11 mouse cellular contexts compared by ENCODE assay signal in genomic region chr1:85757531-85758230, GRCm38 (mm10). TPM values are rescaled to one million over a fixed set of nuclear protein-coding genes. Genes with fewer than 3 reads are reported as not detected.
DNase-seq lines count a peak whose midpoint lies in the region; ATAC-seq lines count a peak whose summit lies in the region.
"Had no signal": no experiment of that assay in that cellular context is flagged by ENCODE, and none has a peak within 500 bp of the region (broad histone marks: within the 10 kb centered on the region; RNA-seq: fewer than 3 reads in every experiment).

No protein-coding gene starts in this region.

- H3K4me1 ChIP-seq in embryonic facial prominence, embryonic 13.5 days, result no peaks in the 10 kb centered on the region
- H3K4me1 ChIP-seq in embryonic facial prominence, embryonic 10.5 days, result peaks cover 8% of the 10 kb centered on the region
- peaks cover 11% of the 10 kb centered on the region for H3K4me1 ChIP-seq in heart, embryonic 13.5 days
- peaks cover 11% of the 10 kb centered on the region for H3K4me1 ChIP-seq in midbrain, embryonic 12.5 days
- peaks cover 10% of the 10 kb centered on the region for H3K4me1 ChIP-seq in midbrain, embryonic 10.5 days
- H3K4me1 ChIP-seq: lung, embryonic 15.5 days had no signal

- peak overlapping the region; percentile 26; the same call in 1 of the 2 replicates for H3K4me2 ChIP-seq in embryonic facial prominence, embryonic 13.5 days
- peak overlapping the region; percentile 45 for H3K4me2 ChIP-seq in heart, embryonic 13.5 days
- 0 out of 2 replicates have a peak overlapping the region, but pooled peaks have one; percentile 14 for H3K4me2 ChIP-seq in midbrain, embryonic 12.5 days (replicated peaks)
- H3K4me2 ChIP-seq: lung, embryonic 15.5 days had no signal

- H3K36me3 ChIP-seq in embryonic facial prominence, embryonic 13.5 days, result no peaks in the 10 kb centered on the region
- no peaks in the 10 kb centered on the region for H3K36me3 ChIP-seq in embryonic facial prominence, embryonic 10.5 days (replicated peaks)
- no peaks in the 10 kb centered on the region for H3K36me3 ChIP-seq in heart, embryonic 13.5 days
- H3K36me3 ChIP-seq in midbrain, embryonic 12.5 days, result no peaks in the 10 kb centered on the region
- H3K36me3 ChIP-seq in midbrain, embryonic 10.5 days, result no peaks in the 10 kb centered on the region
- H3K36me3 ChIP-seq: lung, embryonic 15.5 days had no signal

- H3K27me3 ChIP-seq in embryonic facial prominence, embryonic 13.5 days, result no peaks in the 10 kb centered on the region
- H3K27me3 ChIP-seq in embryonic facial prominence, embryonic 10.5 days (replicated peaks; ENCODE audit: low read depth, poor library complexity, severe bottlenecking), result no peaks in the 10 kb centered on the region
- H3K27me3 ChIP-seq in heart, embryonic 13.5 days (replicated peaks), result no peaks in the 10 kb centered on the region
- H3K27me3 ChIP-seq in midbrain, embryonic 12.5 days, result no peaks in the 10 kb centered on the region; the same call in 1 of the 2 replicates
- H3K27me3 ChIP-seq in midbrain, embryonic 10.5 days (ENCODE audit: low read depth, poor library complexity, severe bottlenecking), result no peaks in the 10 kb centered on the region
- H3K27me3 ChIP-seq: lung, embryonic 15.5 days had no signal

- DNase-seq in embryonic facial prominence, embryonic 10.5 days (ENCODE audit: low spot score), result no peak
- no peak for DNase-seq in heart, postnatal 4 days
- DNase-seq in midbrain, embryonic 10.5 days (ENCODE audit: low spot score), result no peak
- DNase-seq in urinary bladder, postnatal 4 days (ENCODE audit: low spot score in 2 of 2), result no peak
- no peak for DNase-seq in cerebellum, postnatal 4 days (ENCODE audit: low spot score in 2 of 2)
- DNase-seq: cerebellum, adult 2 months had no signal

- H3K9me3 ChIP-seq in embryonic facial prominence, embryonic 13.5 days, result no peaks in the 10 kb centered on the region
- H3K9me3 ChIP-seq in embryonic facial prominence, embryonic 10.5 days, result no peaks in the 10 kb centered on the region
- H3K9me3 ChIP-seq in heart, embryonic 13.5 days, result no peaks in the 10 kb centered on the region
- no peaks in the 10 kb centered on the region for H3K9me3 ChIP-seq in midbrain, embryonic 12.5 days
- no peaks in the 10 kb centered on the region for H3K9me3 ChIP-seq in midbrain, embryonic 10.5 days (replicated peaks)
- H3K9me3 ChIP-seq: lung, embryonic 15.5 days had no signal

- no peak overlapping the region for H3K9ac ChIP-seq in embryonic facial prominence, embryonic 13.5 days
- H3K9ac ChIP-seq in heart, embryonic 13.5 days, result 0 out of 2 replicates have a peak overlapping the region, but pooled peaks have one; percentile 34
- H3K9ac ChIP-seq in midbrain, embryonic 12.5 days (replicated peaks), result no peak overlapping the region
- H3K9ac ChIP-seq: lung, embryonic 15.5 days had no signal

- no peak overlapping the region; the same call in 1 of the 2 replicates for H3K27ac ChIP-seq in embryonic facial prominence, embryonic 13.5 days
- no peak overlapping the region for H3K27ac ChIP-seq in embryonic facial prominence, embryonic 10.5 days (replicated peaks)
- H3K27ac ChIP-seq in heart, embryonic 13.5 days (replicated peaks), result no peak overlapping the region
- H3K27ac ChIP-seq in midbrain, embryonic 12.5 days (replicated peaks), result no peak overlapping the region
- H3K27ac ChIP-seq in midbrain, embryonic 10.5 days (replicated peaks), result no peak overlapping the region
- H3K27ac ChIP-seq: lung, embryonic 15.5 days had no signal

- ATAC-seq in embryonic facial prominence, embryonic 13.5 days (ENCODE audit: insufficient number of reproducible peaks, insufficient read depth, low FRiP score, low TSS enrichment, low read depth), result no peak
- no peak for ATAC-seq in heart, embryonic 13.5 days (ENCODE audit: extremely low read depth, insufficient number of reproducible peaks, low FRiP score, low TSS enrichment)
- ATAC-seq in midbrain, embryonic 12.5 days (ENCODE audit: low FRiP score, low read depth), result no peak
- ATAC-seq: inflammation-experienced regulatory T-cells, adult 6 months had no signal

- WGBS in embryonic facial prominence, embryonic 13.5 days, result 71% methylated on average over 6 of the region's 6 CpGs
- WGBS in embryonic facial prominence, embryonic 10.5 days, result 81% methylated on average over 6 of the region's 6 CpGs
- WGBS in heart, embryonic 13.5 days, result 71% methylated on average over 6 of the region's 6 CpGs
- WGBS in midbrain, embryonic 12.5 days, result 86% methylated on average over 6 of the region's 6 CpGs
- 81% methylated on average over 6 of the region's 6 CpGs for WGBS in midbrain, embryonic 10.5 days

- H3K4me3 ChIP-seq in embryonic facial prominence, embryonic 13.5 days, result no peak overlapping the region
- H3K4me3 ChIP-seq in embryonic facial prominence, embryonic 10.5 days, result no peak overlapping the region
- H3K4me3 ChIP-seq in heart, embryonic 13.5 days, result no peak overlapping the region
- H3K4me3 ChIP-seq in midbrain, embryonic 12.5 days, result no peak overlapping the region
- H3K4me3 ChIP-seq in midbrain, embryonic 10.5 days, result no peak overlapping the region
- H3K4me3 ChIP-seq: lung, embryonic 15.5 days had no signal

RNA-seq across cellular contexts. Expression of gene A630001G21Rik, which starts 20.8 kb away (rescaled TPM):
- 1.8 and 2.2 TPM in 2 replicates for polyA plus RNA-seq in embryonic facial prominence, embryonic 13.5 days (2015; fragmentation: Nextera tagmentation; extraction: Ambion mirVana)
- polyA plus RNA-seq in embryonic facial prominence, embryonic 10.5 days (2016; fragmentation: Nextera tagmentation; extraction: Ambion mirVana), result 0.59 and 0.92 TPM in 2 replicates
- 1.3 and 1.6 TPM in 2 replicates for polyA plus RNA-seq in heart, embryonic 13.5 days (2015; fragmentation: Nextera tagmentation; extraction: Ambion mirVana)
- under 1 TPM; 0.54 to 0.88 TPM for total RNA-seq in heart, postnatal 4 days (2021)
- 0.72 and 1.1 TPM in 2 replicates for polyA plus RNA-seq in midbrain, embryonic 12.5 days (2016; fragmentation: Nextera tagmentation; extraction: Ambion mirVana)
- polyA plus RNA-seq in midbrain, embryonic 10.5 days (2016; fragmentation: Nextera tagmentation; extraction: Ambion mirVana), result 1.1 and 1.2 TPM in 2 replicates

RNA-seq across cellular contexts. Expression of gene Cab39, which starts 35.6 kb away (rescaled TPM):
- polyA plus RNA-seq in embryonic facial prominence, embryonic 13.5 days (2015; fragmentation: Nextera tagmentation; extraction: Ambion mirVana), result 29.2 and 31.7 TPM in 2 replicates
- polyA plus RNA-seq in embryonic facial prominence, embryonic 10.5 days (2016; fragmentation: Nextera tagmentation; extraction: Ambion mirVana), result 33.6 and 34.2 TPM in 2 replicates
- 20.6 and 20.8 TPM in 2 replicates for polyA plus RNA-seq in heart, embryonic 13.5 days (2015; fragmentation: Nextera tagmentation; extraction: Ambion mirVana)
- 100 to 1,000 TPM in 1 of 2 experiments, 10 to 100 TPM in 1; 90.7 to 102 TPM for total RNA-seq in heart, postnatal 4 days (2021)
- polyA plus RNA-seq in midbrain, embryonic 12.5 days (2016; fragmentation: Nextera tagmentation; extraction: Ambion mirVana), result 69.2 and 79.9 TPM in 2 replicates
- 35.5 and 40.6 TPM in 2 replicates for polyA plus RNA-seq in midbrain, embryonic 10.5 days (2016; fragmentation: Nextera tagmentation; extraction: Ambion mirVana)
